Mouse (Mus musculus) left cerebral cortex, adult 2 months (tissue): ENCODE measurements around the gene Vps13d. TPM values are rescaled to one million over a fixed set of nuclear protein-coding genes. Genes with fewer than 3 reads are reported as not detected.

Experiments
- DNase-seq, 2 experiments: peaks; one replicate each; pipeline ENCODE4 v3.0.0; 2021 to 2022; ENCODE audit warnings: low spot score in 2 of 2, mixed read lengths in 1 of 2; ENCODE audit errors: extremely low spot score in 1 of 2
- H3K27ac ChIP-seq: fragments of 200-600 bp; 2 replicates; pipeline ENCODE4 v1.8.1; 2022
- H3K4me3 ChIP-seq: fragments of 200-600 bp; 2 replicates; pipeline ENCODE4 v1.8.1; 2022
- CTCF ChIP-seq: fragments of 200-600 bp; IDR thresholded peaks from 2 replicates; pipeline ENCODE4 v1.8.1; 2022; ENCODE audit warnings: antibody characterized with exemption, mild to moderate bottlenecking, moderate library complexity
- intact Hi-C: fragments of 180-260 bp; cut with DNase I; formaldehyde crosslinking; loops from one replicate; pipeline ENCODE4 v1.15.1; 2025
- total RNA-seq, 2 experiments: library from RNA; stranded (reverse); gene quantifications; 2 replicates each; pipeline ENCODE4 v1.2.3; 2021

Vps13d gene
- total RNA-seq, 2 experiments from 2014 or later: 63.2 to 64.4 TPM

DNA sequence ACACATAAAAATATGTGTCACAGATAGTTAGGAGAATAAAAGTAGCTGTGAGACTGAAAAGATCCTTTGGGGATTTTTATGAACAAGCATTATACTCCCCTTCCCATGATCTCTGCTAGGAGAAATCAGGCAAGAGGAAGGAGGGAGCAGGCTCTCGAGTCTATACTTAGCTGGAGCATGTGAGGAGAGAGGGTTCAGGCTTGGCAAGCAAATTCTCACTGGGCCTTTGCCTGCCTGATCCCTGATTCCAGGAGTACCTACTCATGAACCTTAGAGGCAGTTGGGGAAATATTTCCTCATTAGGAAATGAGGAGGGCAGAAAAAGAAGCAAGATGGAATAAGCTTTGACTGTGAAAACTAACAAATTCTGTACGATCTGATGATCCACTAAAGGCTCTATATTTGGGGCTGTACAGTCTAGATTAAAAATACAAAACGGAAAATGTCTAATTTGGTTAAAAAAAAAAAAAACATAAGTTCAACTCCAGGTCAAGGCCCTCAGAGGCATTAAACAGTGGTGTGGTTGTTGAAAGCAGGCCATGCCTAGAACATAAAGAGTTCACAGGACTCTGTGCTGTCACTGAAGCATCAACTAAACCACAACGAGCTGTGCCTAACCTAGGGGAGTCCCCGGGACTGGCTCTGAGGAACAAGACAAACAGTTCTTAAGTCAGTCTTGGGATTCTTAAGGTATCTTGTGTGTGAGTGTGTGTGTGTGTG is 149.3 kb downstream of the Vps13d start:
- DNase-seq: no peak
- intact Hi-C loops: no loop called here
- no peak overlapping the region for H3K4me3 ChIP-seq
- TF ChIP-seq CTCF: no peak
- H3K27ac ChIP-seq: no peak overlapping the region

GRCm38 (mm10) chr4:145041223-145041870 is 153.5 kb downstream of the Vps13d start:
- no peak overlapping the region for H3K4me3 ChIP-seq
- no peak overlapping the region for H3K27ac ChIP-seq
- intact Hi-C loops: no loop called here
- TF ChIP-seq CTCF: no peak
- DNase-seq: no peak

- H3K4me3 ChIP-seq: no peak overlapping the region
- H3K27ac ChIP-seq: no peak overlapping the region
- no peak for TF ChIP-seq CTCF
- no peak for DNase-seq
- intact Hi-C loops: no loop called here
These were observed 157.0 kb downstream of the Vps13d start for GRCm38 (mm10) chr4:145037631-145038416.

DNA sequence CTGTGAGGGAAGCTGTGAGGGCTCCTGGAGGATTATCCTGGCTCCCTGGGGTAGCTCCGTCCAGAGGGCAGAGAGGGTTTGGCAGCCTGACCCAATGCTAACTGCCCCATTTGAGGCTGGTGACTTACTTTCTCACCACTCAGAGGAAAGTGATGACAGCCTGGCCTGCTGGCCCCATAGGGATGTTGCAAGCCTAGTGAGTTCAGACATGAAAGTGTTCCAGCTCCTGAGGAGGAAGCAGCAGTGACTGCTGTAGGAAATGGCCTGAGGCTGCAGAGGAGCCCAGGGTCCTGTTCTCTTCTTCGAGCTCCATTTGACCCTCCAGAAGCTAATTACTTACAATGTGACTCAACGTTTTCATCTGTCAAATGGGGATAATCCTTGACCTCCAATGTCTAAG is 157.8 kb downstream of the Vps13d start:
- H3K4me3 ChIP-seq: no peak overlapping the region
- intact Hi-C loops: no loop called here
- no peak for DNase-seq
- no peak for TF ChIP-seq CTCF
- H3K27ac ChIP-seq: no peak overlapping the region

- no peak for DNase-seq
- no peak overlapping the region for H3K4me3 ChIP-seq
- intact Hi-C loops: no loop called here
- TF ChIP-seq CTCF: no peak
- H3K27ac ChIP-seq: no peak overlapping the region
These were observed 159.4 kb downstream of the Vps13d start for GRCm38 (mm10) chr4:145035450-145035849.

- H3K4me3 ChIP-seq: no peak overlapping the region
- TF ChIP-seq CTCF: no peak
- no peak overlapping the region for H3K27ac ChIP-seq
- intact Hi-C loops: no loop called here
- DNase-seq: no peak
These were observed 160.1 kb downstream of the Vps13d start for GRCm38 (mm10) chr4:145034506-145035243.

DNA sequence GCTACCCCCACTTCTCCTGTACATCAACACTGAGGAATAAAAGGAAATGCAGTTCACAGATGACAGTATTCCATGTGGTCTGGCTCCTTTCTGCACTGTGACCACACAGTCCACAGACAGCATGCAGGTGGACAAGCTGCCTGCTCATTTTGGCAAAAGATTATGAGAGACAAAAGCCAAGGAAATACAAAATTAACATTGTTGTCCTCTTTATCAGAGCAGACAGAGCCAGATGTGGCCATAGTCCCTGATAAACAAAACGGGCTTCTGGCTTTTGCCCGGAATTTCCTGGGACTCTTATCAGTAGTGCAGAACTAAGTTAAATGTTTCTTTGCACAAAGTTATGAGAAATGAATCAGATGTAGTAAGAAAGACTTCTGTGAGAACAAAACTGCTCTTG is 161.4 kb downstream of the Vps13d start:
- no peak for TF ChIP-seq CTCF
- no peak for DNase-seq

GRCm38 (mm10) chr4:145032637-145033036 is 162.2 kb downstream of the Vps13d start:
- Histone ChIP-seq H3K4me3 (no peak overlapping the region), H3K27ac (no peak overlapping the region)
- DNase-seq: no peak
- TF ChIP-seq CTCF: no peak
- intact Hi-C loops: no loop called here

More for the DNA sequence above, 161.4 kb downstream of the Vps13d start:
- intact Hi-C loops: no loop called here
- Histone ChIP-seq H3K27ac (no peak overlapping the region), H3K4me3 (no peak overlapping the region)

DNA sequence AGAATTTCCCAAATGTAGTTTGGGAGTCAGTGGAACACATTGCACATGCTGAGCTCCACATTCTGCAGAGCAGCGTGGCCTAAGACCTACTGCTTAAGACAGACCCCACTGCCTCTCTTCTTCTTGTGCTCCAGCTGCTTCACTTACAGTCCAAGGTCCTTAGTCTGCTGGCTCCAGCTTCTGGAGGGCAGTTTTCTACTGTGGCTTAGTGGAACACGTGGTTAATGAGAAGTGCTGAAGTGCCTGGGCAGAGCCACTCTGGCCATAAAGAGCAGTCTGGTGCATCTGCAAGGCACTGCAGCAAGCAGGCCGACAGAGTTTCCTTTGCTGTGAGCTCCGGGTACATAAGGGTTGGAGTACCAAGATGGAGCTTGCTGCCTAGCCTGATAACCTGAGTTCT is 163.3 kb downstream of the Vps13d start:
- TF ChIP-seq CTCF: no peak
- intact Hi-C loops: no loop called here
- H3K4me3 ChIP-seq: no peak overlapping the region
- DNase-seq: no peak
- H3K27ac ChIP-seq: no peak overlapping the region

DNA sequence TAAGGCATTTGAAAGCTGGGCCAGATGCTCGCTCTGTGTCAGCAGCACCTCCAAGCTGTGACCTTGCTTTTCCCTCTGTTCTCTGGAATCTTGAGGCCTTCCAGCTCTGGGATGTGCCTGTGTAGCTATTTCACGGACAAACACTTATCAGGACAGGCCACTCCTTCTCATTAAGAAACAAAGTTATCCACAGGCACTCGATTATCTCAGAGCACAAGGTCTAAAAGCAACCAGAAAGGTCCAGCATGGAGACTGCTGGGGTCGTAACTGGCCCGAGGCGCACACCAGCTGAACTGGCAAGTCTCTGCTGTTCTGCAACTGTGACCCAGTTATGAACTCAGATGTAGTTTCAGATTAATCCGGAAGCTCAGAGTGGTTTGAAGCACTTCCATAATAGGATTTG is 168.4 kb downstream of the Vps13d start:
- Histone ChIP-seq H3K4me3 (no peak overlapping the region), H3K27ac (peak overlapping the region; percentile 28; the same call in 1 of the 2 replicates)
- DNase-seq: no peak
- intact Hi-C loops: no loop called here
- no peak for TF ChIP-seq CTCF

GRCm38 (mm10) chr4:145025409-145025762 is 169.4 kb downstream of the Vps13d start:
- Histone ChIP-seq H3K4me3 (no peak overlapping the region), H3K27ac (peak overlapping the region; percentile 6; the same call in 1 of the 2 replicates)
- DNase-seq: no peak
- intact Hi-C loops: loop anchor here (2.0 kb wide), 1 partner anchor 135 kb away; no protein-coding TSS in a partner anchor
- TF ChIP-seq CTCF: no peak
